Mouse (Mus musculus) mature B cell (primary cell): Measurements from ENCODE around the gene Dnajc8.
"Not testable (repeated sequence)": the region's sequence is repeated elsewhere in the genome, so short reads cannot be mapped to it uniquely, and the experiment has no call there.

Experiments
- in situ Hi-C: fragments of 300-500 bp; cut with MboI; formaldehyde crosslinking; loops from 2 replicates; pipeline ENCODE4 v1.14.3; 2019

Dnajc8 gene

GRCm38 (mm10) chr4:132515369-132516155 lies 19.8 kb upstream of the Dnajc8 start:
- in situ Hi-C loops, result loop anchor here (10.0 kb wide), 1 partner anchor 51 kb away; the partner anchor contains the start of gene Med18

DNA sequence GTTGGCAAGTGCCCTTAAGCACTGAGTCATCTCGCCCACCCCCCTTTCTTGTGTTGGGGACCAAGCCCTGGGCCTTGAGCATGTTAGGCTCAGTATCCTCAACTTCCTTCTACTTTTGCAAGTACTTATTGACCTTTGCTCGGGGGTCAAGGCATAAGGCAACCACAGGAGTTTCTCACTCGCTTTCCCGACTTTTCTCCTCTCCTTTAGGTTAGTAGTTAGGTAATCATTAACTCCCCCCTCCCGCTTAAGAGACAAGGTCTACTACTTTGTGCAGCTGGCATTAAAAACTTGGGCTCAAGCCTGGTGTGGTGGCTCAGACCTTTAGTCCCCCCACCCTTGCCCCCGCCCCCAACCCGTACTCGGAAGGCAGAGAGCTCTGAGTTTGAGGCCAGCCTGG lies 17.3 kb upstream of the Dnajc8 start:
- in situ Hi-C loops, result loop anchor here (10.0 kb wide), 1 partner anchor 53 kb away; the partner anchor contains the start of gene Med18

DNA sequence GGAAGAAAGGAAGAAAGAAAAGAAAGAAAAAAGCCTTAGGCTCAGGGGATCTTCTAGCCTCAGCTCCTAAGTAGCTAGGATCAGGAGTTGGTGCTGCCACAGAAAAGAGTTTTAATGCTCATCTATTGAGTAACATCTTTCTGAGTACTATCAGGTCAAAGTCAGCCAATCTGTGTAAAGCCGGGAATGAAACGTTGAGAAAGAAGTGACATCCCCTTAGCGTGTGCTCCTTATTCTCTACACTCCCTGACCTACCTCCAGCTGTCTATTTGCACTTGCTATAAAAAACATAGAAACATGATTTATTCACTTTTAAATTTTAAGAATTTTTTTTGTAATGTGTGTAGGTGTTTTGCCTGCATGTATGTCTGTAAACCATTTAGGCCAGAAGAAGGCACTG lies 16.2 kb upstream of the Dnajc8 start:
- in situ Hi-C loops, result loop anchor here (10.0 kb wide), 1 partner anchor 54 kb away; the partner anchor contains the start of gene Med18

GRCm38 (mm10) chr4:132524321-132524741 lies 11.0 kb upstream of the Dnajc8 start:
- in situ Hi-C loops, result no loop called here

GRCm38 (mm10) chr4:132524808-132525207 lies 10.5 kb upstream of the Dnajc8 start:
- in situ Hi-C loops, result no loop called here

DNA sequence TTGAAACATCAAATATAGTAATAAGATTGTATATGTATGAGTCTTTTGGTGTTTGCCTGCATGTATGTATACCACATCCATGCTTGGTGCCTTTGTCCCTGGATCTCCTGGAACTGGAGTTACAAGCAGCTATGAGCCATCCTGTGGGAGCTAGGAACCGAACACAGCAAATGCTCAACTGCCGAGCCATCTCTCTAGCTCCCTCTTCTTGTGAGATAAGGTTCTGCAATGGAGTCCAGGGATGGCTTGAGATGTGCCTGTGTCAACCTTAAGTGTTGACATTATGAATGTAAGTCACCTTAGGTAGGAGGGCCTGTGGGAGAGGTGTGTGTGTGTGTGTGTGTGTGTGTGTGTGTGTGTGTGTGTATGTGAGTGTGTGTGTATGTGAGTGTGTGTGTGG lies 8.7 kb upstream of the Dnajc8 start:
- in situ Hi-C loops, result no loop called here

- in situ Hi-C loops, result no loop called here
Observed at GRCm38 (mm10) chr4:132527917-132528522, 7.3 kb upstream of the Dnajc8 start.

- in situ Hi-C loops, result no loop called here
Observed at GRCm38 (mm10) chr4:132529344-132529743, 6.0 kb upstream of the Dnajc8 start.

DNA sequence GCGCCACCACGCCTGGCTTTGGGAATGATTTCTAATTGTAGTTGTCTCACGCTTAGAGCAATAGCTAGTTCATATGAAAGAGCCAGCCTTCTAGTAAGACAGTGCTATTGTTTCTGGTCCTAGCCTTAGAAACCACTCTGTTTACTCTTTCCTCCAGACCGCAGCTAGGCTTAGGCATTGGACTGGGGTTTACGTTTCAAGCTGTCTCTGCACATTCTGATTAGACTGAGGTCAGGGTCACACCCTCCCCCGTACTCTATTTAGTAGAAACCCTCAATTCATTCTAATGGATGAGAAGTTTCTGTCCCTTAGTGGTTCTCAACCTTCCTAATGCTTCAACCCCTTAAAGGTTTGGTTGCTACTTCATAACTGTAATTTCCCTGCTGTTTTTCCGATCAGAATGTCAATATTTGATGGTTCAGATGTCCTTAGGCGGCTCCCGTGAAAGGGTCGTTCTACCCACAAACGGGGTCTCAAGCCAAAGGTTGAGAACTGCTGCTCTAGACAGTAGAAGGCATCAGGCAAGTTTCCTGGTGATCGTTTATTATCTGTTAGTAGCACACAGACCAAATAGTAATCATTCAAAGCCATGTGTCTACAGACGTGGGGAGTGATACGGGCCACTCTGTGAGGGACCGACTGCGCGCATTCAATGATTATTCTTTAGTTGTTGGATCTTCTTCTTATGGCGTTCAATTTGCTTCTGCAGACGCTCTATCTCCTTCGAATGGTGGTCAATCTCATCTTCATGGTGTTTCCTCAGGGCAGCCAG lies 5.1 kb upstream of the Dnajc8 start:
- in situ Hi-C loops, result no loop called here

GRCm38 (mm10) chr4:132532496-132532895 lies 2.9 kb upstream of the Dnajc8 start:
- in situ Hi-C loops, result no loop called here

DNA sequence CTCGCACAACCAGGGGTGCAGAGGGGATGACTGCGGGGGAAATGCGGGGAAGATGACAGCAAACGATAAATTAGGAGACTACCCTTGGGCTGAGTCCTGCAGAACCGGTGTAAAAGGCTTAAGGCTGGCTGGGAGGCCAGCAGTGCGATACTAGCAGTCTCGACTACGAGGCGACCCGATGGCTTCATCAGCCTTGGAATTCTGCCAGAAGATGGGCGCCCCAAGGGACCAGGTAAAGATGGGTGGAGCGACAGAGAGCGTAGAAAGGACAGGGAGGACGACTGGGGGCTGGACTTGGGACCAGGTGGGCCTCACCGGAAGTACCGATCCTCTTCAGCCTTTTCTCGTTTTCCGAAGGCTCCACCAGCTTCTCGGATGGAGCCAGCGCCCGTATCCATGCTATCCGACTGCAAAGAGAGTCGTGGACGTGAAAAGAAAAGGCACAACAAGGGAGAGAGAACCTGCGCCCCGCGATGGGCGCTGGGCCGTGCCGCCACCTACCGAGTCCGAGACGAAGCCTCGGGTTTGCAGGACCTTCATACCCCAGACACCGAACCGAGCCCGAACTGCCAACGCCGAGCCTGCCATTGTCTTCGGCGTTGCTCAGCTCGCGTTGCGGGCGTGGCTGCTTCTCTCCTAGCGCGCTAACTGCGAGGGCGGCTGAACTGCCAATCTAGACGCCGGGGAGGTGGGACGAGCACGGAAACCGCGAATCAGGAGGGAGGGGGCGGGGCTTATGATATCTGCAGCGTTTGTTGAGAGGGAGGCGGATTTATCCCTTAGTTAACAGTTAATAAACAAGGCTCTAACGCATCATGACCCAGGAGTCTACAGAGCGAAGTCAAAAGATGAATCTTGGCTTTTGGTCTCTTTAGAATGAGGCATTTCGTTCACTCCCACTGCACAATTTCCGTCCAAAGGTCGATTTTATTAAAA lies 2.1 kb upstream of the Dnajc8 start, which contains the start of gene Atpif1:
Gene Atpif1 (minus strand): TSS at position 679 of the 936 bp plus-strand sequence.
- in situ Hi-C loops, result no loop called here

- in situ Hi-C loops, result no loop called here
Observed at GRCm38 (mm10) chr4:132539481-132539880, 4.1 kb downstream of the Dnajc8 start.

DNA sequence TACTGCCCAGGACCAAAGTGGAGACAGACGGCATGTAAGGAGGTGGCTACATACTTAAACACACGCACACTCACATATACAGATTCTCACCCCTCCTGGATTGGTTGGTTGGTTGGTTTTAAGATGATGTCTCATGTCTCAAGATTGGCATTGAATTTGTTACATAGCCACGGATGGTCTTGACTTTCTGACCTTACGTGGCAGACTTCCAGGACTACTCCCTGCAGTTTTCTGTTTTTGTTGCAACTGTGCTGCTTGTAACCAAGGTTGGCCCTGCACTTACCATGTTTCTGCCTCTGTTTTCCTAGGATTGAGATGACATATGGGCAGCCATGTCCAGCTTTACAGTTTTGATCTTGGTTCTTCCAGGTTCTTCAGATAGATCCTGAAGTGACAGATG lies 6.1 kb downstream of the Dnajc8 start:
- in situ Hi-C loops, result no loop called here

- in situ Hi-C loops, result no loop called here
Observed at GRCm38 (mm10) chr4:132542724-132543123, 7.4 kb downstream of the Dnajc8 start.

DNA sequence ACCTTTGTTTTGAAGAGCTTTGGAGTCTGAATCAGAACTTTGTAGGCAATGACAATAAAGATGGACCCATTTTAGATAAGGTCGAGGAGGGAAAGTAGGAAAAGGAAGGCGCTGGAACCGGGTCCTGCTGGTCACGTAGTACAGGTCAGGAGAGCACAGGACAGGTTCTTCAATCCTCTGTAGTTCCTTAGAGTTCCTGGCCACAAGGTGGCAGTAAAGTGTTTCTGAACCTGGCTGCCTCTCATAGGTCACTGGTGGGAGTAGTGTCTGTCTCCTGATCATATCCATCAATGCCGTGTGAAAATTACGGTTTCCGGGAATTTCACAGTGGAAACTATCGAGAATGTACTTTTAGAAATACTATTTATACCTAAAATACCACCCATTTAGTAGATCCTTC lies 10.5 kb downstream of the Dnajc8 start:
- in situ Hi-C loops, result loop anchor here (5.0 kb wide), 1 partner anchor 91 kb away; the partner anchor contains the start of gene Eya3

GRCm38 (mm10) chr4:132554221-132554620 lies 18.9 kb downstream of the Dnajc8 start:
- in situ Hi-C loops, result no loop called here

GRCm38 (mm10) chr4:132554653-132555052 lies 19.3 kb downstream of the Dnajc8 start:
- in situ Hi-C loops, result no loop called here

GRCm38 (mm10) chr4:132555550-132555949 lies 20.2 kb downstream of the Dnajc8 start:
- in situ Hi-C loops, result not testable (repeated sequence)

GRCm38 (mm10) chr4:132563261-132563660 lies 27.9 kb downstream of the Dnajc8 start:
- in situ Hi-C loops, result no loop called here

DNA sequence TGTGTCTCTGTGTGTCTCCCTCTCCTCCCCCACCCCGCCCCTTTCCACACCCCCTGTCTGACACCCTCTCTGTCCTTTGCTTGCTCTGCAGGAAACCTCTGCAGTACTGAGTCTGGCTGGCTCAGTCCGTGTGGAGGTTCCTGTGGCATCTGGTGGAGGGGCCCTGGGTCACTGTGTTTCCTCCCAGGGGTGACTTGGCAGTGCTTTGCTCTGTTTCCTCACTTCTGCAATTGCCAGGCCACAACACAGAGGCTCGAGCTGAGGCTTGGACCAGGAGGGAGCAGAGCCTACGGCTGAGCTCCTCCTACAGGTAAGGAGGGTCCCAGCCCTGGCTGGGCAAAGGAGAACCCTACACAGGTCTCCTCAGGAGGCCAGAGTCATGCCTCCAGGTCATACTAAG lies 28.6 kb downstream of the Dnajc8 start, which contains the start of gene Ptafr:
Gene Ptafr (plus strand): TSS at position 103 of the 400 bp plus-strand sequence.
- in situ Hi-C loops, result no loop called here
